Mouse (Mus musculus): Measurements from ENCODE around the gene Pax4. TPM values are rescaled to one million over a fixed set of nuclear protein-coding genes. Genes with fewer than 3 reads are reported as not detected.

Gene Pax4
- polyA plus RNA-seq, 1 experiment, result not detected

GRCm38 (mm10) chr6:28486471-28486870 is 37.3 kb upstream of the Pax4 start:
- no peak for TF ChIP-seq EP300 (IDR thresholded peaks at IDR 0.05; ENCODE audit: insufficient read depth, low read depth, low read length)
- H3K4me1 ChIP-seq (ENCODE audit: control insufficient read depth, insufficient read depth, low read length), result peaks cover 2% of the 10 kb centered on the region
- H3K9me3 ChIP-seq (replicated peaks; ENCODE audit: control insufficient read depth, insufficient read depth, low read length, poor library complexity, severe bottlenecking), result no peaks in the 10 kb centered on the region
- H3K4me3 ChIP-seq (ENCODE audit: low read depth, low read length), result no peak overlapping the region
- no peak overlapping the region for H3K9ac ChIP-seq (ENCODE audit: low read depth, poor library complexity, severe bottlenecking)
- H3K36me3 ChIP-seq (ENCODE audit: control insufficient read depth, insufficient read depth, low read length, poor library complexity, severe bottlenecking), result peaks cover 60% of the 10 kb centered on the region
- no peak overlapping the region for H3K27ac ChIP-seq (ENCODE audit: insufficient read depth, low read length)
- H3K27me3 ChIP-seq (ENCODE audit: control insufficient read depth, insufficient read depth, low read length, poor library complexity, severe bottlenecking), result no peaks in the 10 kb centered on the region

GRCm38 (mm10) chr6:28486008-28486407 is 36.9 kb upstream of the Pax4 start:
- Histone ChIP-seq H3K27ac (ENCODE audit: insufficient read depth, low read length) (no peak overlapping the region), H3K9me3 (replicated peaks; ENCODE audit: control insufficient read depth, insufficient read depth, low read length, poor library complexity, severe bottlenecking) (no peaks in the 10 kb centered on the region), H3K4me3 (ENCODE audit: low read depth, low read length) (no peak overlapping the region), H3K27me3 (ENCODE audit: control insufficient read depth, insufficient read depth, low read length, poor library complexity, severe bottlenecking) (no peaks in the 10 kb centered on the region), H3K36me3 (ENCODE audit: control insufficient read depth, insufficient read depth, low read length, poor library complexity, severe bottlenecking) (peaks cover 60% of the 10 kb centered on the region), H3K4me1 (ENCODE audit: control insufficient read depth, insufficient read depth, low read length) (peaks cover 2% of the 10 kb centered on the region), H3K9ac (ENCODE audit: low read depth, poor library complexity, severe bottlenecking) (no peak overlapping the region)
- TF ChIP-seq CTCF (IDR thresholded peaks at IDR 0.05; ENCODE audit: low read depth, low read length) (no peak), EP300 (IDR thresholded peaks at IDR 0.05; ENCODE audit: insufficient read depth, low read depth, low read length) (no peak), POLR2A (IDR thresholded peaks at IDR 0.05; ENCODE audit: insufficient read depth, low read length) (no peak)

- Histone ChIP-seq H3K4me3 (ENCODE audit: low read depth, low read length) (no peak overlapping the region), H3K27me3 (ENCODE audit: control insufficient read depth, insufficient read depth, low read length, poor library complexity, severe bottlenecking) (no peaks in the 10 kb centered on the region), H3K9ac (ENCODE audit: low read depth, poor library complexity, severe bottlenecking) (no peak overlapping the region), H3K36me3 (ENCODE audit: control insufficient read depth, insufficient read depth, low read length, poor library complexity, severe bottlenecking) (peaks cover 39% of the 10 kb centered on the region), H3K9me3 (replicated peaks; ENCODE audit: control insufficient read depth, insufficient read depth, low read length, poor library complexity, severe bottlenecking) (no peaks in the 10 kb centered on the region), H3K27ac (ENCODE audit: insufficient read depth, low read length) (no peak overlapping the region), H3K4me1 (ENCODE audit: control insufficient read depth, insufficient read depth, low read length) (peaks cover 2% of the 10 kb centered on the region)
- TF ChIP-seq POLR2A (IDR thresholded peaks at IDR 0.05; ENCODE audit: insufficient read depth, low read length), result no peak
- no peak for TF ChIP-seq EP300 (IDR thresholded peaks at IDR 0.05; ENCODE audit: insufficient read depth, low read depth, low read length)
- no peak for TF ChIP-seq CTCF (IDR thresholded peaks at IDR 0.05; ENCODE audit: low read depth, low read length)
These were observed 33.7 kb upstream of the Pax4 start for GRCm38 (mm10) chr6:28482711-28483315.

- peaks cover 2% of the 10 kb centered on the region for H3K4me1 ChIP-seq (ENCODE audit: control insufficient read depth, insufficient read depth, low read length)
- H3K27ac ChIP-seq (ENCODE audit: insufficient read depth, low read length), result no peak overlapping the region
- H3K36me3 ChIP-seq (ENCODE audit: control insufficient read depth, insufficient read depth, low read length, poor library complexity, severe bottlenecking), result peaks cover 28% of the 10 kb centered on the region
- H3K27me3 ChIP-seq (ENCODE audit: control insufficient read depth, insufficient read depth, low read length, poor library complexity, severe bottlenecking), result no peaks in the 10 kb centered on the region
- H3K9ac ChIP-seq (ENCODE audit: low read depth, poor library complexity, severe bottlenecking), result peak overlapping the region; percentile 78
- H3K9me3 ChIP-seq (replicated peaks; ENCODE audit: control insufficient read depth, insufficient read depth, low read length, poor library complexity, severe bottlenecking), result no peaks in the 10 kb centered on the region
- H3K4me3 ChIP-seq (ENCODE audit: low read depth, low read length), result peak overlapping the region; percentile 95
- TF ChIP-seq CTCF (IDR thresholded peaks at IDR 0.05; ENCODE audit: low read depth, low read length) (no peak), EP300 (IDR thresholded peaks at IDR 0.05; ENCODE audit: insufficient read depth, low read depth, low read length) (no peak), POLR2A (IDR thresholded peaks at IDR 0.05; ENCODE audit: insufficient read depth, low read length) (no peak)
These were observed 31.8 kb upstream of the Pax4 start for GRCm38 (mm10) chr6:28480752-28481492.

- Histone ChIP-seq H3K9ac (ENCODE audit: low read depth, poor library complexity, severe bottlenecking) (peak overlapping the region; percentile 78), H3K27me3 (ENCODE audit: control insufficient read depth, insufficient read depth, low read length, poor library complexity, severe bottlenecking) (no peaks in the 10 kb centered on the region), H3K4me1 (ENCODE audit: control insufficient read depth, insufficient read depth, low read length) (peaks cover 1% of the 10 kb centered on the region), H3K36me3 (ENCODE audit: control insufficient read depth, insufficient read depth, low read length, poor library complexity, severe bottlenecking) (peaks cover 24% of the 10 kb centered on the region), H3K4me3 (ENCODE audit: low read depth, low read length) (peak overlapping the region; percentile 96), H3K9me3 (replicated peaks; ENCODE audit: control insufficient read depth, insufficient read depth, low read length, poor library complexity, severe bottlenecking) (no peaks in the 10 kb centered on the region), H3K27ac (ENCODE audit: insufficient read depth, low read length) (no peak overlapping the region)
- TF ChIP-seq EP300 (IDR thresholded peaks at IDR 0.05; ENCODE audit: insufficient read depth, low read depth, low read length) (no peak), CTCF (IDR thresholded peaks at IDR 0.05; ENCODE audit: low read depth, low read length) (no peak), POLR2A (IDR thresholded peaks at IDR 0.05; ENCODE audit: insufficient read depth, low read length) (peak; percentile 83)
These were observed 31.0 kb upstream of the Pax4 start for GRCm38 (mm10) chr6:28479865-28480751.

Measured in ES-Bruce4 (cell line).